Mouse (Mus musculus): ENCODE measurements at regions not wholly inside any gene's neighbourhood (a gene's known extent, or its start where the extent isn't known, plus 50 kb on each side); places are given as distances from the start of the nearest gene placed in this dataset.

- H3K9ac ChIP-seq (replicated peaks; ENCODE audit: low read depth, low read length): no peak overlapping the region
- H3K9me3 ChIP-seq (ENCODE audit: control insufficient read depth, low read depth, low read length): no peaks in the 10 kb centered on the region
- H3K4me1 ChIP-seq (ENCODE audit: control insufficient read depth, insufficient read depth, low read length): peaks cover 3% of the 10 kb centered on the region; the same call in 1 of the 2 replicates
- ATAC-seq (ENCODE audit: insufficient number of reproducible peaks, insufficient read depth, low FRiP score, low read depth): no peak
- H3K36me3 ChIP-seq (ENCODE audit: control insufficient read depth, insufficient read depth, low read length): no peaks in the 10 kb centered on the region
- no peaks in the 10 kb centered on the region for H3K27me3 ChIP-seq (ENCODE audit: control insufficient read depth, insufficient read depth, low read length)
- WGBS: 92% methylated on average over 6 of the region's 6 CpGs
- no peak overlapping the region for H3K4me3 ChIP-seq (ENCODE audit: low read depth, low read length)
- H3K4me2 ChIP-seq (replicated peaks; ENCODE audit: low read depth, low read length): no peak overlapping the region
- H3K27ac ChIP-seq (ENCODE audit: low read length): no peak overlapping the region
Measured at GRCm38 (mm10) chr9:67145392-67145791, 96.2 kb upstream of the Tpm1 start.

- H3K36me3 ChIP-seq (ENCODE audit: control insufficient read depth, insufficient read depth, low read length): no peaks in the 10 kb centered on the region
- H3K27me3 ChIP-seq (ENCODE audit: control insufficient read depth, insufficient read depth, low read length): no peaks in the 10 kb centered on the region
- no peak overlapping the region for H3K4me2 ChIP-seq (replicated peaks; ENCODE audit: low read depth, low read length)
- no peak overlapping the region for H3K27ac ChIP-seq (ENCODE audit: low read length)
- peaks cover 4% of the 10 kb centered on the region; the same call in 1 of the 2 replicates for H3K4me1 ChIP-seq (ENCODE audit: control insufficient read depth, insufficient read depth, low read length)
- no peak overlapping the region for H3K4me3 ChIP-seq (ENCODE audit: low read depth, low read length)
- no peaks in the 10 kb centered on the region for H3K9me3 ChIP-seq (ENCODE audit: control insufficient read depth, low read depth, low read length)
- no peak overlapping the region for H3K9ac ChIP-seq (replicated peaks; ENCODE audit: low read depth, low read length)
- ATAC-seq (ENCODE audit: insufficient number of reproducible peaks, insufficient read depth, low FRiP score, low read depth): no peak
Measured at GRCm38 (mm10) chr9:67144511-67144910, 95.3 kb upstream of the Tpm1 start.

GRCm38 (mm10) chr9:67140319-67140887 lies 91.2 kb upstream of the Tpm1 start:
- H3K36me3 ChIP-seq (ENCODE audit: control insufficient read depth, insufficient read depth, low read length): no peaks in the 10 kb centered on the region
- WGBS: 63% methylated on average over 7 of the region's 7 CpGs
- no peak overlapping the region for H3K9ac ChIP-seq (replicated peaks; ENCODE audit: low read depth, low read length)
- no peak overlapping the region for H3K4me3 ChIP-seq (ENCODE audit: low read depth, low read length)
- peaks cover 20% of the 10 kb centered on the region for H3K4me1 ChIP-seq (ENCODE audit: control insufficient read depth, insufficient read depth, low read length)
- H3K4me2 ChIP-seq (replicated peaks; ENCODE audit: low read depth, low read length): no peak overlapping the region
- 0 out of 2 replicates have a peak, but pooled peaks have one; percentile 28 for ATAC-seq (ENCODE audit: insufficient number of reproducible peaks, insufficient read depth, low FRiP score, low read depth)
- no peak overlapping the region for H3K27ac ChIP-seq (ENCODE audit: low read length)
- H3K27me3 ChIP-seq (ENCODE audit: control insufficient read depth, insufficient read depth, low read length): no peaks in the 10 kb centered on the region
- no peaks in the 10 kb centered on the region for H3K9me3 ChIP-seq (ENCODE audit: control insufficient read depth, low read depth, low read length)

GRCm38 (mm10) chr9:67137681-67138080 lies 88.5 kb upstream of the Tpm1 start:
- Histone ChIP-seq H3K4me2 (replicated peaks; ENCODE audit: low read depth, low read length) (no peak overlapping the region), H3K9ac (replicated peaks; ENCODE audit: low read depth, low read length) (no peak overlapping the region)
- 26% methylated on average over 5 of the region's 5 CpGs for WGBS

GRCm38 (mm10) chr9:67137141-67137540 lies 87.9 kb upstream of the Tpm1 start:
- Histone ChIP-seq H3K4me2 (replicated peaks; ENCODE audit: low read depth, low read length) (no peak overlapping the region), H3K9me3 (ENCODE audit: control insufficient read depth, low read depth, low read length) (no peaks in the 10 kb centered on the region), H3K27ac (ENCODE audit: low read length) (peak overlapping the region; percentile 70; the same call in 1 of the 2 replicates), H3K4me3 (ENCODE audit: low read depth, low read length) (no peak overlapping the region), H3K36me3 (ENCODE audit: control insufficient read depth, insufficient read depth, low read length) (no peaks in the 10 kb centered on the region), H3K4me1 (ENCODE audit: control insufficient read depth, insufficient read depth, low read length) (peaks cover 23% of the 10 kb centered on the region), H3K27me3 (ENCODE audit: control insufficient read depth, insufficient read depth, low read length) (no peaks in the 10 kb centered on the region), H3K9ac (replicated peaks; ENCODE audit: low read depth, low read length) (no peak overlapping the region)
- no peak for ATAC-seq (ENCODE audit: insufficient number of reproducible peaks, insufficient read depth, low FRiP score, low read depth)
- WGBS: 22% methylated on average over 4 of the region's 4 CpGs

More at GRCm38 (mm10) chr9:67137681-67138080, 88.5 kb upstream of the Tpm1 start:
- H3K27me3 ChIP-seq (ENCODE audit: control insufficient read depth, insufficient read depth, low read length): no peaks in the 10 kb centered on the region
- H3K4me1 ChIP-seq (ENCODE audit: control insufficient read depth, insufficient read depth, low read length): peaks cover 20% of the 10 kb centered on the region
- peak overlapping the region; percentile 70; the same call in 1 of the 2 replicates for H3K27ac ChIP-seq (ENCODE audit: low read length)
- no peaks in the 10 kb centered on the region for H3K9me3 ChIP-seq (ENCODE audit: control insufficient read depth, low read depth, low read length)
- no peak overlapping the region for H3K4me3 ChIP-seq (ENCODE audit: low read depth, low read length)
- ATAC-seq (ENCODE audit: insufficient number of reproducible peaks, insufficient read depth, low FRiP score, low read depth): 0 out of 2 replicates have a peak, but pooled peaks have one; percentile 61
- H3K36me3 ChIP-seq (ENCODE audit: control insufficient read depth, insufficient read depth, low read length): no peaks in the 10 kb centered on the region

GRCm38 (mm10) chr9:67136166-67136565 lies 87.0 kb upstream of the Tpm1 start:
- Histone ChIP-seq H3K9ac (replicated peaks; ENCODE audit: low read depth, low read length) (no peak overlapping the region), H3K9me3 (ENCODE audit: control insufficient read depth, low read depth, low read length) (no peaks in the 10 kb centered on the region), H3K27me3 (ENCODE audit: control insufficient read depth, insufficient read depth, low read length) (no peaks in the 10 kb centered on the region), H3K27ac (ENCODE audit: low read length) (no peak overlapping the region), H3K4me3 (ENCODE audit: low read depth, low read length) (no peak overlapping the region), H3K4me1 (ENCODE audit: control insufficient read depth, insufficient read depth, low read length) (peaks cover 23% of the 10 kb centered on the region), H3K36me3 (ENCODE audit: control insufficient read depth, insufficient read depth, low read length) (no peaks in the 10 kb centered on the region), H3K4me2 (replicated peaks; ENCODE audit: low read depth, low read length) (no peak overlapping the region)
- 87% methylated on average over 6 of the region's 6 CpGs for WGBS
- ATAC-seq (ENCODE audit: insufficient number of reproducible peaks, insufficient read depth, low FRiP score, low read depth): no peak

GRCm38 (mm10) chr9:67134378-67134777 lies 85.2 kb upstream of the Tpm1 start:
- Histone ChIP-seq H3K4me2 (replicated peaks; ENCODE audit: low read depth, low read length) (no peak overlapping the region), H3K36me3 (ENCODE audit: control insufficient read depth, insufficient read depth, low read length) (no peaks in the 10 kb centered on the region), H3K9ac (replicated peaks; ENCODE audit: low read depth, low read length) (no peak overlapping the region), H3K4me1 (ENCODE audit: control insufficient read depth, insufficient read depth, low read length) (peaks cover 19% of the 10 kb centered on the region), H3K9me3 (ENCODE audit: control insufficient read depth, low read depth, low read length) (no peaks in the 10 kb centered on the region), H3K27ac (ENCODE audit: low read length) (no peak overlapping the region), H3K27me3 (ENCODE audit: control insufficient read depth, insufficient read depth, low read length) (no peaks in the 10 kb centered on the region), H3K4me3 (ENCODE audit: low read depth, low read length) (no peak overlapping the region)
- WGBS: 69% methylated on average over 6 of the region's 6 CpGs
- ATAC-seq (ENCODE audit: insufficient number of reproducible peaks, insufficient read depth, low FRiP score, low read depth): no peak

GRCm38 (mm10) chr9:67132370-67132769 lies 83.2 kb upstream of the Tpm1 start:
- no peak for ATAC-seq (ENCODE audit: insufficient number of reproducible peaks, insufficient read depth, low FRiP score, low read depth)
- no peaks in the 10 kb centered on the region for H3K27me3 ChIP-seq (ENCODE audit: control insufficient read depth, insufficient read depth, low read length)
- H3K27ac ChIP-seq (ENCODE audit: low read length): no peak overlapping the region
- no peak overlapping the region for H3K9ac ChIP-seq (replicated peaks; ENCODE audit: low read depth, low read length)
- no peak overlapping the region for H3K4me2 ChIP-seq (replicated peaks; ENCODE audit: low read depth, low read length)
- H3K9me3 ChIP-seq (ENCODE audit: control insufficient read depth, low read depth, low read length): no peaks in the 10 kb centered on the region
- 50% methylated on average over 5 of the region's 5 CpGs for WGBS
- peaks cover 12% of the 10 kb centered on the region for H3K4me1 ChIP-seq (ENCODE audit: control insufficient read depth, insufficient read depth, low read length)
- no peaks in the 10 kb centered on the region for H3K36me3 ChIP-seq (ENCODE audit: control insufficient read depth, insufficient read depth, low read length)
- no peak overlapping the region for H3K4me3 ChIP-seq (ENCODE audit: low read depth, low read length)

Measured in stomach, embryonic 14.5 days (tissue).